Mouse (Mus musculus) adrenal gland, adult 2 months (tissue): ENCODE data around the gene Tvp23a. TPM values are rescaled to one million over a fixed set of nuclear protein-coding genes. Genes with fewer than 3 reads are reported as not detected.

Experiments used
- DNase-seq: peaks from one replicate; pipeline ENCODE4 v3.0.0; 2021
- polyA plus RNA-seq: library from polyadenylated mRNA; depleted of rRNA; stranded (reverse); fragments of >200 nt; gene quantifications from 2 replicates; pipeline ENCODE4 v1.2.3, GENCODE M21; 2012; rRNA removed
- total RNA-seq, 2 experiments: library from RNA; stranded (reverse); gene quantifications; 2 replicates each; pipeline ENCODE4 v1.2.3; 2021

Tvp23a gene
- total and polyA plus RNA-seq, 3 experiments, result 1.2 to 2.0 (median 1.3) TPM

DNA sequence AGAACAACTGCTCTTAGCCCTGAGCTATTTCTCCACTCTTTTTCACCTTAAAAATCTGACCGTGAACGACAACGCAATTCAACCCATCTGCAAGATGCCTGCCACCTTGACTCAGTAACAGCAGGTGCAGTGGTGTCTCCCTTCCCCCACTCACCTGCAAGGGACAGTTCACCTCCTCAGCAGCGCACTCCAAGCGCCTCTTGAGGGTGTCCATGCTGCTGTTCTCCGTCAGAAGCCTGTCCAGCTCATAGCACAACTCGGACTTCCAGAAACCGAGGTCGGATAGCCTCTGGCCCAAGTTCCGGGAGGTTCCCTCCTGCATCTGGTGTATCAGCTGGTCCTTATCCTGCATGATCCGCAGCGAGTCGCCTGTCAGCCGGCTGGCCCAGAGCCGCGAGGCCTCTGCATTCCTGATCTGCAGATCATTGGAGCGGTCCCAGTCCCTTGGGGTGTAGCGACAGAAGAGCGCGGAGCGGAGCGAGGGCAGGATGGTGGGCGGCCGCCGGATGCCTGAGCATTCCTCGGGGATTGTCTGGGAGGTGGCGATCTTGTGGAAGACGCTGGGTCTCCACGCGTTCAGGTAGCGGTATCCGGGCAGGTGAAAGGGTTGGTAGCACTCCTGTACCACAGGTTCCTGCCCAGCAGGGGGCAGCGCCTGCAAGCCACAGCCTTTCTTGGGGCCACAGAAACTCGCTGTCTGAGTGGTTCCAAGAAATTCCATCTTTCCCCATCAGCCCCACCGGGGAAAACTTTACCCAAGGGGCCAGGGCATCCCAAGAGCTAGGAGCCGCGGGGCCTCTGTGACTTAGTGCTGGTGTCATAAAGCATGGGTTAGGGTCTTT, 52.2 kb downstream of the Tvp23a start, which contains the start of gene Tekt5:
Gene Tekt5 (minus strand): TSS at position 792 of the 842 bp plus-strand sequence.
- DNase-seq, result peak; percentile 57

- DNase-seq, result no peak
Observed at GRCm38 (mm10) chr16:10392587-10392986, 54.6 kb downstream of the Tvp23a start.

DNA sequence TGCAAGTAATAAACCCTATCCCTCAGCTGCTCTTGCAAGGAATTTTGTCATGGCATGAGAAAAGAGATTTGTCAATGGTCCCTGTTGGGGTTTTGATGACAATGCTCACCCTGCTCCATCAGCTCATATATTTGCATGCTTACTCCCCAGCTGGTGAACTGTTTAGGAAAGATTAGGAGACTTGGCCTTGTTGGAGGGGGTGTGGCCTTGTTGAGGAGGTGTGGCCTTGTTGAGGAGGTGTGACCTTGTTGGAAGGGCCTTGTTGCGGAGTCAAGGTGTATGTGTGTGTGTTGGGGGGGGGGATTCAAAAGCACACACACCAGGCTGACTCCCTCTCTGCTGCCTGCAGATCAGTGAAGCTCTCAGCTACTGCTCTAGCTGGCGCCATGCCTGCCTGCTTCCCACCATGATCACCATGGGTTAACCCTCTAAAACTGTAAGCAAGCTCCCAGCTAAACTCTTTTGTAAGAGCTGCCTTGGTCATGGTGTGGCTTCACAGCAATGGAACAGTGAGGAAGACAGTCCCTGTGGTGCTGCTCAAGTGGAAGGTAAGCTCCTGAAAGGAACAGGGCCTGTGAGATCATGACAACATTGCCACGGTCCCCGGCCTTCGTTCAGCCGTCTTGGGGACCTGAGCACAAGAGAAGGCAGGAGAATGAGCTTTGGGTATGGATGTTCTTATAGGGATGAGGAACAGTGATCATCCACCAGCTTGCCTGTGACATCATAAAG, 58.4 kb downstream of the Tvp23a start:
- DNase-seq, result no peak

DNA sequence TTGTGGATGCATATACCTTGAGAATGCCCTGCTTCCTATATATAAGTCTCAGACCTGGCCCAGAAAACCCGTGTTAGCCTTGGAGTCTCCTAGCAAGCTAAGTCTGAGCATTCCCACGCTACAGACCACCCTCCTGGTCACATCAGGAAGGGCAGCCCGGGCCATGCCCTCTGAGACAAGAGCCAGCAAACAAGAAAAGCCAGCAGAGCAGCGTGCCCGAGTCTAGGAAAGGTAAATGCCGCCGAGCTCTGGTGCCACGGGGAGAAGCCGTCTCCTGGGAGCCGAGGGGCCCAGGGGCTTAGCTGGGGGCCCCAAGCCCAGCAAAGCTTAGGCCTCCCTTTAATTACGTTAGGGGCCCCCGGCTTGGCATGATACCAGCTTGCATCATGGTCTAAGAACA, 61.9 kb downstream of the Tvp23a start:
- no peak for DNase-seq

DNA sequence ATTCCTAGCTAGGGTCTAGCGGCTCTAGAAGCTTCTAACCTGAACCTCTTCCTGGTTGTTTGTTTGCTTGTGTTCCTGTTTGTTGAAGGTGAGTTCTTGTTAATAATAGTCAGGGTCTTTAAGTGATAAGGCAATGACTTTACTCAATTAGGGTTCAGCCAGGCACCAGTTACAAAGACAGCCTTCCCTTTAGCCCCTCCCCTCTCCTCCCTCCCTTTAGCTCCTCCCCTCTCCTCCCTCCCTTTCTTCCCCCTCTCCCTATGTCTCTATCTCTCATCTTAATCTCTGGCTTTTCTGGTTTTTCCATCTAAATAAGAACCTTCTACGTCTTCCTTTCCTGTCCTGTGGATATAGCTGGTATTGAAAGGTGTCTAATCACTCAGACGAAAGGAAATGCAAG, 62.6 kb downstream of the Tvp23a start:
- DNase-seq, result no peak

DNA sequence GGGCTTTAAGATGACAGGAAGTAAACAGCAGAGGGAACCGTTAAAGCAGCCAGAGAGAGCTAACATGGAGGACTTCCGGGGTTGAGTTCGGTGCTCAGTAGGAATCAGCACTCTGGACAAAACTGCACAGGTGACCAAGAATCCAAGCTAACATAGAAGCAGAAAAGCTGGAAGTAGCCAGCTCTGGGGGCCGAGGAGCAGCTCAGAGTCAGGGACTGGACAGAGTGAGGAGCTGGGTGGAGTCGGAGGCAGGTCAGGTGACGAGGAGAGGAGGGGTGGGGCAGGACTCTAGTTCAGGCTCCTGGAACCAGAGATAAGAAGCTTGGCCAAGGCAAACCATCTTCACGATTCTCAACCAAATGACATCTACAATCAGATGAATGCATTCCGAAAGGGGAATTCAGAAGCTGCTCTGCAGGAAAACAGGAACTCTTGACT, 63.1 kb downstream of the Tvp23a start:
- DNase-seq, result peak; percentile 23

DNA sequence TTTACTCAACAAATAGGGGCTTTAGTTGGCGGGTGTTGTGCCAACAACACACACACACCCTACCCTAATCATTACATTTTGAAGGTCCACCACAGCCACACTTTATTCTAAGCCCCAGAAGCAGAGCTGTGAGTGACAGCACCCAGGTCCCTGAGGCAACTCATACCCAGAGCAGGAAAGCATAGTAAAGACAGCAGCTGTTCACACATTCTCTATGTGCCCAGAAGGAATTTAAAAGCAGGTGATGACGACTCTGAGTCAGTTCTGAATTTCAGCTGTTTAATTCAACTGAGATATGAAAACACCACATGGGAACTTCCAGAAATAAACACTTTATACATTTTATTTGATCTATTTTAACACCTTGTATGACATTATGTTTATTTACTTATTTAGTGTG, 67.6 kb downstream of the Tvp23a start:
- no peak for DNase-seq

DNA sequence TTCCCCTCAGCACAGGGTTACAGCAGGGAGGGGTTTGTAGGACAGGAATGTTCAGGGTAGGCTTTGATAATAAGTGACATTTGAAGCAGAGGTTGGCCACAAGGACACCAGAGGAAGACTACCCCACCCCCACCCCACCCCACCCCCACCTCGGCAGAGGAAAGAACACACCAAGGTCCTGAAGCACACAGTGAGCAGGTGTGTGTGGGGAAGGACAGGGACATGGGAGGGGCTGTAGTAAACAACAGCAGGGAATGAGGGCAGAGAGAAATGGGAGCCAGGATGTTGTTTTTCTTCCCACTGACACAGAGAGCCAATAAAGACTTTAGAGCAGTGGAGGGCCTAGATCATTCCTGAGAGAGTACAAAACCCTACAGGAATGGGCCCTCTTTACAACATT, 69.9 kb downstream of the Tvp23a start:
- no peak for DNase-seq

GRCm38 (mm10) chr16:10374254-10375011, 72.7 kb downstream of the Tvp23a start:
- DNase-seq, result peak; percentile 81

DNA sequence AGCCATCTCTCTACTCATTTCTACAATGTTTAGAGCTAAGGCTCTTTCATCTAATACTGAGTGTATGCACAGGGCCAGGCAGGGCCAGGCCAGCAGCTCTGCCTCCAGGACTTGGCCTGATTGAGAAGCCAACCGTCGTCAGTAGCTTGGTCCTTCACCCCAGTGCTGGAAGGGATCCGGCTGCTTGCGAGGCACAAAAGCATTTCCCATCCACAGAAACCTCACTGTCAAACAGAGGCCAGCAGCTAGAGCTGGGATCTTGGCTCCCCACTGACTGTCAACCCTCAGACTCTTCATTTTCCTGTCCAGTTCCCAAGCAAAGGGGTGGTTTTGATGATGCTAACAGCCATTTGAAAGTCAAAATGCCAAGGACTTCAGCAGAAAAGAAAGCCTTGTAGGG, 74.8 kb downstream of the Tvp23a start:
- peak; percentile 10 for DNase-seq

Other genes starting within 250 kb of the Tvp23a start
- gene Emp2, start 133.4 kb downstream of the Tvp23a start, total RNA-seq, result 1 to 10 TPM; 6.0 to 8.5 TPM
- gene Emp2, start 133.4 kb downstream of the Tvp23a start, polyA plus RNA-seq, result 5.9 and 7.5 TPM in 2 replicates
- gene Tekt5, start 51.9 kb downstream of the Tvp23a start, total RNA-seq, result not detected
- gene Tekt5, start 51.9 kb downstream of the Tvp23a start, polyA plus RNA-seq, result 0.09 TPM in 1 of 2 replicates, not detected in the other
- 10 to 100 TPM; 25.8 to 27.9 TPM for gene Nubp1, start 35.4 kb downstream of the Tvp23a start, total RNA-seq
- 17.2 and 19.7 TPM in 2 replicates for gene Nubp1, start 35.4 kb downstream of the Tvp23a start, polyA plus RNA-seq
- gene Ciita, start 32.7 kb upstream of the Tvp23a start, total RNA-seq, result 1 to 10 TPM; 1.4 to 2.0 TPM
- 2.3 and 2.9 TPM in 2 replicates for gene Ciita, start 32.7 kb upstream of the Tvp23a start, polyA plus RNA-seq
- gene Dexi, start 95.7 kb upstream of the Tvp23a start, total RNA-seq, result 10 to 100 TPM; 17.1 to 24.2 TPM
- gene Dexi, start 95.7 kb upstream of the Tvp23a start, polyA plus RNA-seq, result 89.2 and 99.6 TPM in 2 replicates
- 10 to 100 TPM; 44.0 to 44.4 TPM for gene Clec16a, start 98.0 kb upstream of the Tvp23a start, total RNA-seq
- 15.9 and 22.6 TPM in 2 replicates for gene Clec16a, start 98.0 kb upstream of the Tvp23a start, polyA plus RNA-seq